Mouse (Mus musculus) CH12.LX (cell line): ENCODE measurements around the gene Hsdl1. TPM values are rescaled to one million over a fixed set of nuclear protein-coding genes. Genes with fewer than 3 reads are reported as not detected.
A peak's percentile ranks its signal among the peaks of the same experiment; 100 is the strongest.

Experiments
- DNase-seq: peaks from one replicate; pipeline ENCODE4 v3.0.0-alpha.2; 2013; ENCODE audit errors: extremely low read depth
- H3K27ac ChIP-seq: 2 replicates; pipeline ENCODE4 v1.5.1; 2012; ENCODE audit warnings: low read depth, mild to moderate bottlenecking, control low read depth, moderate library complexity; ENCODE audit not compliant: insufficient read depth
- H3K27me3 ChIP-seq: replicated peaks from 2 replicates; pipeline ENCODE3; 2012; ENCODE audit warnings: inconsistent platforms
- H3K36me3 ChIP-seq, 2 experiments: replicated peaks in 1 of 2; 2 replicates each; pipeline versions ENCODE3 to v1.6.1; 2012; ENCODE audit warnings: inconsistent platforms in 1 of 2, low read length in 1 of 2, mild to moderate bottlenecking in 1 of 2, mixed read lengths in 1 of 2, moderate library complexity in 1 of 2; ENCODE audit not compliant: control insufficient read depth in 1 of 2, insufficient read depth in 1 of 2
- H3K4me1 ChIP-seq, 2 experiments: 2 replicates each; pipeline ENCODE4 v1.6.1; 2012; ENCODE audit warnings: inconsistent platforms in 1 of 2, moderate library complexity in 1 of 2; ENCODE audit not compliant: insufficient read depth in 2 of 2, control insufficient read depth in 1 of 2
- H3K4me2 ChIP-seq: 2 replicates; pipeline ENCODE4 v1.6.1; 2012; ENCODE audit warnings: low read depth, mild to moderate bottlenecking, control low read depth; ENCODE audit not compliant: poor library complexity, insufficient read depth, severe bottlenecking
- H3K4me3 ChIP-seq, 3 experiments: fragments of 150-350 bp in 1 of 3; sonication (generic) in 1 of 3; replicated peaks in 1 of 3; 2 replicates each; pipeline versions ENCODE3 to v1.5.1; 2011 to 2012; ENCODE audit warnings: low read depth in 2 of 3, low read length in 2 of 3, mild to moderate bottlenecking in 2 of 3, moderate library complexity in 2 of 3, control low read depth in 1 of 3, improper control_type of control experiment in 1 of 3, inconsistent platforms in 1 of 3, mixed read lengths in 1 of 3; ENCODE audit not compliant: poor library complexity in 1 of 3
- H3K79me2 ChIP-seq: replicated peaks from 2 replicates; pipeline ENCODE4 v1.6.1; 2012; ENCODE audit warnings: mild to moderate bottlenecking, moderate library complexity; ENCODE audit not compliant: control insufficient read depth, poor library complexity, insufficient read depth, severe bottlenecking; ENCODE audit errors: extremely low read depth
- H3K9ac ChIP-seq: 2 replicates; pipeline ENCODE4 v1.6.1; 2012; ENCODE audit warnings: low read depth, mild to moderate bottlenecking, control low read depth, moderate library complexity; ENCODE audit not compliant: insufficient read depth
- H3K9me3 ChIP-seq: replicated peaks from 2 replicates; pipeline ENCODE3; 2012; ENCODE audit warnings: low read length, inconsistent platforms, mixed read lengths
- CHD2 ChIP-seq: IDR thresholded peaks from 2 replicates; pipeline ENCODE4 v1.6.1; 2011; ENCODE audit warnings: low read length, improper control_type of control experiment
- CTCF ChIP-seq, 2 experiments: IDR thresholded peaks in 1 of 2; conservative IDR thresholded peaks in 1 of 2; 2 replicates each; pipeline ENCODE4 v1.5.1; 2011 to 2012; ENCODE audit warnings: low read depth in 2 of 2, low read length in 2 of 2, improper control_type of control experiment in 1 of 2, inconsistent platforms in 1 of 2, mild to moderate bottlenecking in 1 of 2, moderate library complexity in 1 of 2
- E2F4 ChIP-seq: IDR thresholded peaks from 2 replicates; pipeline ENCODE4 v1.6.1; 2011; ENCODE audit warnings: low read depth, low read length, improper control_type of control experiment; ENCODE audit not compliant: insufficient replicate concordance
- ELF1 ChIP-seq: IDR thresholded peaks from 2 replicates; pipeline ENCODE4 v1.6.1; 2014; ENCODE audit warnings: low read depth, mild to moderate bottlenecking, inconsistent platforms, low read length, improper control_type of control experiment
- EP300 ChIP-seq: IDR thresholded peaks from 2 replicates; pipeline ENCODE4 v1.6.1; 2011; ENCODE audit warnings: low read length, improper control_type of control experiment
- GABPA ChIP-seq: IDR thresholded peaks from 2 replicates; pipeline ENCODE4 v1.6.1; 2012; ENCODE audit warnings: low read depth, low read length, improper control_type of control experiment, inconsistent platforms; ENCODE audit not compliant: insufficient replicate concordance
- HCFC1 ChIP-seq: IDR thresholded peaks from 2 replicates; pipeline ENCODE4 v1.6.1; 2012; ENCODE audit warnings: low read depth, mild to moderate bottlenecking, inconsistent platforms, low read length, improper control_type of control experiment
- IRF4 ChIP-seq: IDR thresholded peaks from 2 replicates; pipeline ENCODE4 v1.6.1; 2014; ENCODE audit warnings: low read depth, mild to moderate bottlenecking, inconsistent platforms, low read length, improper control_type of control experiment
- JUN ChIP-seq: IDR thresholded peaks from 2 replicates; pipeline ENCODE4 v1.6.1; 2011; ENCODE audit warnings: low read depth, mild to moderate bottlenecking, low read length, improper control_type of control experiment, moderate library complexity; ENCODE audit not compliant: insufficient read depth
- KAT2A ChIP-seq: IDR thresholded peaks from 2 replicates; pipeline ENCODE4 v1.6.1; 2012; ENCODE audit warnings: low read length, improper control_type of control experiment, inconsistent platforms; ENCODE audit not compliant: insufficient replicate concordance
- MAFK ChIP-seq: IDR thresholded peaks from 2 replicates; pipeline ENCODE4 v1.6.1; 2011; ENCODE audit warnings: low read length, improper control_type of control experiment; ENCODE audit not compliant: insufficient replicate concordance
- MEF2A ChIP-seq: IDR thresholded peaks from 2 replicates; pipeline ENCODE4 v1.6.1; 2014; ENCODE audit warnings: low read depth, mild to moderate bottlenecking, inconsistent platforms, low read length, improper control_type of control experiment, borderline replicate concordance
- MYC ChIP-seq: IDR thresholded peaks from 2 replicates; pipeline ENCODE4 v1.6.1; 2011; ENCODE audit warnings: low read depth, mild to moderate bottlenecking, improper control_type of control experiment, low read length
- NRF1 ChIP-seq: IDR thresholded peaks from 2 replicates; pipeline ENCODE4 v1.6.1; 2014; ENCODE audit warnings: low read depth, mild to moderate bottlenecking, inconsistent platforms, low read length, improper control_type of control experiment, moderate library complexity
- PAX5 ChIP-seq: IDR thresholded peaks from 2 replicates; pipeline ENCODE4 v1.6.1; 2012; ENCODE audit warnings: low read length, inconsistent platforms, mixed read lengths
- POLR2A ChIP-seq: IDR thresholded peaks from 2 replicates; pipeline ENCODE4 v1.6.1; 2011; ENCODE audit warnings: low read depth, mild to moderate bottlenecking, improper control_type of control experiment, low read length
- POLR2AphosphoS2 ChIP-seq: IDR thresholded peaks from 2 replicates; pipeline ENCODE4 v1.6.1; 2011; ENCODE audit warnings: low read depth, low read length, improper control_type of control experiment
- RAD21 ChIP-seq: IDR thresholded peaks from 2 replicates; pipeline ENCODE4 v1.6.1; 2011; ENCODE audit warnings: low read depth, mild to moderate bottlenecking, low read length, improper control_type of control experiment, moderate library complexity
- SIN3A ChIP-seq: IDR thresholded peaks from 2 replicates; pipeline ENCODE4 v1.6.1; 2012; ENCODE audit warnings: low read length, improper control_type of control experiment, inconsistent platforms
- SMC3 ChIP-seq: IDR thresholded peaks from 2 replicates; pipeline ENCODE4 v1.6.1; 2011; ENCODE audit warnings: low read depth, low read length, improper control_type of control experiment
- TBP ChIP-seq: conservative IDR thresholded peaks from 2 replicates; pipeline ENCODE4 v1.6.1; 2011; ENCODE audit warnings: low read depth, low read length, improper control_type of control experiment
- TCF12 ChIP-seq: IDR thresholded peaks from 2 replicates; pipeline ENCODE4 v1.6.1; 2014; ENCODE audit warnings: low read depth, mild to moderate bottlenecking, inconsistent platforms, low read length, improper control_type of control experiment
- ZC3H11A ChIP-seq: IDR thresholded peaks from 2 replicates; pipeline ENCODE4 v1.6.1; 2012; ENCODE audit warnings: low read depth, mild to moderate bottlenecking, inconsistent platforms, low read length, improper control_type of control experiment
- ZNF384 ChIP-seq: IDR thresholded peaks from 2 replicates; pipeline ENCODE4 v1.6.1; 2012; ENCODE audit warnings: low read depth, low read length, improper control_type of control experiment, inconsistent platforms
- dilution Hi-C: fragments of 300-500 bp; cut with MboI; formaldehyde crosslinking; loops from 2 replicates; pipeline ENCODE4 v1.14.3; 2020; ENCODE audit warnings: low sequenced_read_pairs; ENCODE audit not compliant: extremely low pct_unique_long_range_greater_than_20kb, extremely low pct_ligation_motif_present
- in situ Hi-C: fragments of 300-500 bp; cut with MboI; formaldehyde crosslinking; loops from 3 replicates; pipeline ENCODE4 v1.14.3; 2019; ENCODE audit warnings: low sequenced_read_pairs, low pct_ligation_motif_present, low pct_unique_long_range_greater_than_20kb, mixed read lengths
- polyA plus RNA-seq: library from polyadenylated mRNA; unstranded; fragments of >175 nt; gene quantifications from 2 replicates; pipeline ENCODE4 v1.2.1, GENCODE M21; 2012; ENCODE audit warnings: low read depth; ENCODE audit not compliant: insufficient read length
- total RNA-seq, 2 experiments: library from RNA; depleted of rRNA; stranded (reverse); fragments of 300-350 nt in 1 of 2; fragments of >200 nt in 1 of 2; gene quantifications; 2 replicates each; pipeline ENCODE4 v1.2.3; 2012 to 2014

The Hsdl1 gene
- total and polyA plus RNA-seq, 3 experiments, result 5.7 to 13.6 (median 8.2) TPM

- dilution Hi-C loops, result no loop called here
- H3K4me3 ChIP-seq, result peak overlapping the region; percentile 76 to 96 (median 91)
- H3K9ac ChIP-seq, result peak overlapping the region; percentile 99
- no peaks in the 10 kb centered on the region for H3K27me3 ChIP-seq
- peak overlapping the region; percentile 95 for H3K4me2 ChIP-seq
- TF ChIP-seq CHD2 (no peak), PAX5 (no peak), ZNF384 (peak; percentile 59), IRF4 (no peak), E2F4 (no peak), NRF1 (no peak), POLR2A (no peak), ELF1 (no peak)
- no peak for DNase-seq
- H3K36me3 ChIP-seq, result peaks cover 4 to 39% of the 10 kb centered on the region in 2 experiments
- no peaks in the 10 kb centered on the region for H3K9me3 ChIP-seq
- H3K4me1 ChIP-seq, result peaks cover 3 to 50% of the 10 kb centered on the region in 2 experiments; a peak in 3 of 4 replicates
- in situ Hi-C loops, result loop anchor here (5.0 kb wide), 1 partner anchor 45 kb away; no protein-coding TSS in a partner anchor
- no peak overlapping the region for H3K27ac ChIP-seq
- peaks cover 58% of the 10 kb centered on the region for H3K79me2 ChIP-seq
These were observed 17.9 kb downstream of the Hsdl1 start for GRCm38 (mm10) chr8:119557132-119557531.

GRCm38 (mm10) chr8:119555861-119556260 lies 19.1 kb downstream of the Hsdl1 start:
- Histone ChIP-seq H3K9me3 (no peaks in the 10 kb centered on the region), H3K27me3 (no peaks in the 10 kb centered on the region), H3K9ac (no peak overlapping the region), H3K36me3 (peaks cover 3 to 42% of the 10 kb centered on the region in 2 experiments), H3K4me1 (peaks cover 3 to 56% of the 10 kb centered on the region in 2 experiments; a peak in 3 of 4 replicates), H3K79me2 (peaks cover 70% of the 10 kb centered on the region), H3K4me2 (no peak overlapping the region), H3K27ac (no peak overlapping the region), H3K4me3 (no peak overlapping the region)
- dilution Hi-C loops (no loop called here), in situ Hi-C loops (loop anchor here (5.0 kb wide), 1 partner anchor 46 kb away; no protein-coding TSS in a partner anchor)
- no peak for TF ChIP-seq E2F4
- TF ChIP-seq TCF12, result no peak
- no peak for TF ChIP-seq EP300
- TF ChIP-seq GABPA, result no peak
- TF ChIP-seq SMC3, result no peak
- no peak for TF ChIP-seq ZNF384
- no peak for TF ChIP-seq PAX5
- no peak for TF ChIP-seq POLR2AphosphoS2
- TF ChIP-seq IRF4, result no peak
- TF ChIP-seq RAD21, result no peak
- no peak for TF ChIP-seq MYC
- no peak for TF ChIP-seq MEF2A
- no peak for TF ChIP-seq JUN
- TF ChIP-seq KAT2A, result no peak
- no peak for TF ChIP-seq ZC3H11A
- TF ChIP-seq MAFK, result no peak
- TF ChIP-seq TBP, result no peak
- TF ChIP-seq CTCF (conservative IDR thresholded peaks at IDR 0.05 in 1 of 2, IDR thresholded peaks at IDR 0.05 in 1 of 2; ENCODE audit: low read depth in 2 of 2, low read length in 2 of 2), result no peak
- TF ChIP-seq SIN3A, result no peak
- TF ChIP-seq HCFC1, result no peak
- no peak for DNase-seq
